Mouse (Mus musculus): ENCODE measurements around the gene Borcs8. TPM values are rescaled to one million over a fixed set of nuclear protein-coding genes. Genes with fewer than 3 reads are reported as not detected.

Borcs8 gene
- polyA plus RNA-seq (2012), result 86.9 and 91.2 TPM in 2 replicates

DNA sequence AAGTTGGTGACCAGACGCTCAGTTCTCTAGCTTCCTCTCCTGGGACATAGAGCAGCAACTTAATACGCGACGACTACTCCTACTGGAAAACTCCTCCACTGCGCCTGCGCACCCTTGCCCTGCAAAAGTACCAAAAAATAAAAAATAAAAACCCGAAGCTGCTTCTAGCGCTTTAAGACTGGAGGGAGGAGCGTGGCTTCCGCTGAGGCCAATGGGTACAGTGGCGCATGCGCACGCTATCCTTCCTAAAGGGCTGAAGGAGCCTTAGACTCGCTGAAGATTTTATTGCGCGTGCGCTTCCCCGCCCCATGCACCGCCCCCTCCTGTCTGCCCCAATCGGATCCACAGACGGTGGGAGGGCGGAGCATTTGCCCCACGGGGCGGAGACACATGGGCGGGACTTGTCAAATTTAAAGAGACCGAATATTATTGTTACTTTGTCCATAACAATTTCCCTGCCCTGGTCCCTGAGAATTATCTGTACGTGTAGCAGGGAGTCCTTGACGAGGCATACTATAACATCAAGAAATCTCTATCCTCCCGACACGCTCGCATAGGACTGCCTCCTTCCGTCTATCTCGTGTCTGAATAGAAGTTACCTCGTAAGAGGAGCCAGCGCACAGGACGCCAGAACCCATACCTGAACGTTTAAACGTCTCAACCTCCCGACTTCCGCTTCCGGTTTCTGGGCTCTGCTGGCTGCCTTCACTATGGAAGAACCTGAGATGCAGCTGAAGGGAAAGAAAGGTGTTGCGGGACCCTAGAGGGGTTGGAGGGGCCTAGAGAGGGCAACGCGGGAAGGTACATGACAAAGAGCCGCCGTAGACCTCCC, at the start of gene Borcs8, which contains the start of the genes Rfxank and Mef2b:
Gene Borcs8 (plus strand): TSS at position 474 of the 832 bp plus-strand sequence.
Gene Rfxank (minus strand): TSS at position 129 of the 832 bp plus-strand sequence.
Gene Mef2b (plus strand): TSS at position 686 of the 832 bp plus-strand sequence.

DNA sequence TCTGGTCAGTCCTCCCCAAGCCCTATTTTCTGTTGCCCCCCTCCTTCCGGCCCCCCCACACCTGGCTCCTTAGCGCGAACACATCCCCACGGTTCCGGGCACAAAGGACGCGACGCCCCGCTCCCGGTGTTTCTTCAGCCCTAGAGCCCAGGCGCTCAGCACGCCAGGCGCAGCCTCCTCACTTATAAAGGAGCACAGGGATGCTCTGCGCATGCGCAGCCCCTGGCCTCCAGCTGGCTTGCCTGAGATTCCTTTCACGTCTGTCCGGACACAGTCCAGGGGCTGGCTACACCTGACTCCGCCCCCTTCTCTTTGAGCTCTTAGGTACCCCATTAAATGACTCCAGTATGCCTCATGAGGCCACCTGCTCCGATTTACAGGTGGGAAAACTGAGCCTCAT, 18.6 kb upstream of the Borcs8 start, which contains the start of gene Ncan:
Gene Ncan (minus strand): TSS at position 207 of the 400 bp plus-strand sequence.

DNA sequence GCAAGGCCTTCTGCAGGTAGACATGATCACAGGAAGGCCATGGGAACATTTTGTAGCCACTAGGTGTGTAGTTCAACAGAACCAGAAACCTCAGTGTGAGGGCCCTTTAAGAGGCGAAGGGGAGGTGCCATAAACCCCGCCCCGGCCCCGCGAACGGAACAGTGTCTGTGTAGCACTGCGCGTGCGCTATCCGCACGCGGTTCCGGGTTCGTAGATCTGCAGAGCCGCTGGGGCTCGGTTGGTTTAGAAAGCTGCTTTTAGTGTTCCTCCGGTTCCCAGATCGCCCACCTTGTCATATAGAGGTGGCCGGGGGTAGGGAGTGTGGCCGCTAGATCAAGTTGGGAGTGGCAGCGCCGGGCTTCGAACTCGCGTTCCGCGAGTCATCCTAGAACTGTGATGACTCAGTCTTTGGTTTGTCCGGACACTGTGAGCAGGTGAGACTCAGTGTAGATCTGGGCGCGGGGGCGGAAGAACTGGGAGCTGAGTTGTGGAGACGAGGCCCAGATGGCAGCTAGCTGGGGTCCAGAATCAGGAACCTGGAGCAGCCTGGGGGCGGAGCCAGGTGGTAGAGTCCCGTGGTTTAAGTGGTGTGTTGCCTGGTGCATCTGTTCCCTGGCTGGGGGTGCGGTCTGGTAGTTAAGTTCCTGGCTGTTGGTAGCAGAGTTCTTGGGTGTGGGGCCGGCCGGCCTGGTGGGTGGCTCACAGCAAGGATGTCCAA, 8.0 kb upstream of the Borcs8 start, which contains the start of gene Nr2c2ap:
Gene Nr2c2ap (plus strand): TSS at position 168 of the 718 bp plus-strand sequence.

DNA sequence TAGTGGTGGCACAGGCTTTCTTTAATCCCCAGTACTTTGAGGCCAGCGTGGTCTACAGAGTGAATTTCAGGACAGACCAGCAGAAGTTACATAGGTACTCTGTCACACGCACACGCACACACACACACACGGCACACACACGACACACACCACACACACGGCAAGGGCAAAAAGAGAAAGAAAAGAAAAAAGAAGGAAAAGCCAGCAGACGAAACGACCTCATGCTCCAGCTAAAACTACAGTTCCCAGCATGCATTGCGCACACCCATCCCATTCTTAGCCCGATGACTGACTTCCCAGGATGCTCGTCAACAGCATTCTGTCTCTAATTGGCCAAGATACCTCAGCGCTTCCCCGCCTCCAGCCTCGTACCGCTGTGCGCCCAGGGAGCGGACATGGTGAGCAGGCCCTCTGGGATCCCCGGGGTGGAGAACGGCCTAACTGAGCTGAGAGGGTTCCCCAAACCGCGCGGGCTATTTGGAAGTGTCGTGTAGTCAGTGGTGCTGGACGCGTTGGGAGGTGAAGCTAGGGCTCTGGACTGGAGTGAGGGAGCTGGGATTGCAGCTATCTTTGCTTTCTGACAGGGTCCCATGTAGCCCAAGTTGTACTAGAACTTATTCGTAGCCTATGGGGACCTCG, 32.9 kb downstream of the Borcs8 start, which contains the start of gene Tmem161a:
Gene Tmem161a (plus strand): TSS at position 314 of the 639 bp plus-strand sequence.

Other genes with a start within 250 kb of the Borcs8 start
- 2.6 and 4.7 TPM in 2 replicates for gene Tssk6, start 237.3 kb upstream of the Borcs8 start, polyA plus RNA-seq (2012)
- 142 and 151 TPM in 2 replicates for gene Ndufa13, start 236.9 kb upstream of the Borcs8 start, polyA plus RNA-seq (2012)
- gene Yjefn3, start 236.8 kb upstream of the Borcs8 start, polyA plus RNA-seq (2012), result 1.4 and 2.5 TPM in 2 replicates
- gene Gatad2a, start 143.1 kb upstream of the Borcs8 start, polyA plus RNA-seq (2012), result 94.1 and 106 TPM in 2 replicates
- 30.2 and 31.7 TPM in 2 replicates for gene Mau2, start 96.8 kb upstream of the Borcs8 start, polyA plus RNA-seq (2012)
- gene Sugp1, start 96.7 kb upstream of the Borcs8 start, polyA plus RNA-seq (2012), result 39.8 and 41.2 TPM in 2 replicates
- not detected in 2 replicates for gene Tm6sf2, start 66.6 kb upstream of the Borcs8 start, polyA plus RNA-seq (2012)
- 0.02 TPM in 1 of 2 replicates, not detected in the other for gene Hapln4, start 56.0 kb upstream of the Borcs8 start, polyA plus RNA-seq (2012)
- gene Ncan, start 18.6 kb upstream of the Borcs8 start, polyA plus RNA-seq (2012), result not detected in 2 replicates
- 18.9 and 22.4 TPM in 2 replicates for gene Nr2c2ap, start 8.2 kb upstream of the Borcs8 start, polyA plus RNA-seq (2012)
- 8.8 and 10.6 TPM in 2 replicates for gene Rfxank, start 345 bp upstream of the Borcs8 start, polyA plus RNA-seq (2012)
- gene Mef2b, start 212 bp downstream of the Borcs8 start, polyA plus RNA-seq (2012), result 0.36 and 0.43 TPM in 2 replicates
- 127 and 132 TPM in 2 replicates for gene Tmem161a, start 32.9 kb downstream of the Borcs8 start, polyA plus RNA-seq (2012)
- 4.1 and 4.4 TPM in 2 replicates for gene Slc25a42, start 72.8 kb downstream of the Borcs8 start, polyA plus RNA-seq (2012)
- 72.2 and 83.5 TPM in 2 replicates for gene Sugp2, start 94.7 kb downstream of the Borcs8 start, polyA plus RNA-seq (2012)
- gene Armc6, start 95.0 kb downstream of the Borcs8 start, polyA plus RNA-seq (2012), result 8.3 and 9.8 TPM in 2 replicates
- 45.4 and 65.9 TPM in 2 replicates for gene Homer3, start 143.3 kb downstream of the Borcs8 start, polyA plus RNA-seq (2012)
- gene Ddx49, start 163.0 kb downstream of the Borcs8 start, polyA plus RNA-seq (2012), result 62.7 and 66.5 TPM in 2 replicates
- gene Cope, start 163.0 kb downstream of the Borcs8 start, polyA plus RNA-seq (2012), result 419 and 474 TPM in 2 replicates
- 0.24 and 0.37 TPM in 2 replicates for gene Cers1, start 176.3 kb downstream of the Borcs8 start, polyA plus RNA-seq (2012)
- gene Gdf1, start 190.3 kb downstream of the Borcs8 start, polyA plus RNA-seq (2012), result 0.65 TPM in 1 of 2 replicates, not detected in the other
- 119 and 122 TPM in 2 replicates for gene Upf1, start 213.8 kb downstream of the Borcs8 start, polyA plus RNA-seq (2012)
- 0.32 and 1.8 TPM in 2 replicates for gene Comp, start 234.1 kb downstream of the Borcs8 start, polyA plus RNA-seq (2012)

Measured in megakaryocyte-erythroid progenitor cell, adult 5 weeks (primary cell).